Mouse (Mus musculus): ENCODE measurements at regions not wholly inside any gene's neighbourhood (a gene's known extent, or its start where the extent isn't known, plus 50 kb on each side); places are given as distances from the start of the nearest gene placed in this dataset.

DNA sequence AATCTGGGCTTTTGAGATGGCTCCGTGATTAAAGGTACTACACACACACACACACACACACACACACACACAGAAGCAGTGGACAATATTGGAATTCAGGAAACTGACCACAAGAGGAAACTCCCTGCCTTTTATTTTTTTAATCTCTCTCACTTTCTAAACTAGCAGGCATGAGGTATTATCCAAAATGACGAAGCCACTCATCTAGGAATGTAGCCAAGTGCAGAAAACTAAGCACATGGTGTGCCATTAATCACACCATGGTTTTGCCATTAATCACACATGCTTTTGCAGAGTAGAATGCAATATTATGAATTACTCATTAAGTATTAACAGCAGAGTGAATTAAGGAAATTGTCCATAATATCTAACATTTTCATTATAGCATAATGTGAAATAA lies 232.8 kb downstream of the Cenpc1 start:
- WGBS: 93% methylated on average over 2 of the region's 2 CpGs
- Histone ChIP-seq H3K27me3 (ENCODE audit: control insufficient read depth, insufficient read depth, low read length) (no peaks in the 10 kb centered on the region), H3K36me3 (ENCODE audit: control insufficient read depth, insufficient read depth, low read length) (no peaks in the 10 kb centered on the region), H3K27ac (ENCODE audit: control insufficient read depth, insufficient read depth, low read length) (no peak overlapping the region), H3K4me1 (replicated peaks; ENCODE audit: control insufficient read depth, insufficient read depth, low read length) (no peaks in the 10 kb centered on the region), H3K4me3 (ENCODE audit: control insufficient read depth, insufficient read depth, low read length) (no peak overlapping the region)
- TF ChIP-seq CTCF (IDR thresholded peaks at IDR 0.05; ENCODE audit: borderline replicate concordance, control insufficient read depth, extremely low read depth, insufficient read depth, low read length, poor library complexity) (no peak), POLR2A (IDR thresholded peaks at IDR 0.05; ENCODE audit: control insufficient read depth, extremely low read depth, insufficient read depth, low read length, poor library complexity) (no peak)
- DNase-seq: no peak

DNA sequence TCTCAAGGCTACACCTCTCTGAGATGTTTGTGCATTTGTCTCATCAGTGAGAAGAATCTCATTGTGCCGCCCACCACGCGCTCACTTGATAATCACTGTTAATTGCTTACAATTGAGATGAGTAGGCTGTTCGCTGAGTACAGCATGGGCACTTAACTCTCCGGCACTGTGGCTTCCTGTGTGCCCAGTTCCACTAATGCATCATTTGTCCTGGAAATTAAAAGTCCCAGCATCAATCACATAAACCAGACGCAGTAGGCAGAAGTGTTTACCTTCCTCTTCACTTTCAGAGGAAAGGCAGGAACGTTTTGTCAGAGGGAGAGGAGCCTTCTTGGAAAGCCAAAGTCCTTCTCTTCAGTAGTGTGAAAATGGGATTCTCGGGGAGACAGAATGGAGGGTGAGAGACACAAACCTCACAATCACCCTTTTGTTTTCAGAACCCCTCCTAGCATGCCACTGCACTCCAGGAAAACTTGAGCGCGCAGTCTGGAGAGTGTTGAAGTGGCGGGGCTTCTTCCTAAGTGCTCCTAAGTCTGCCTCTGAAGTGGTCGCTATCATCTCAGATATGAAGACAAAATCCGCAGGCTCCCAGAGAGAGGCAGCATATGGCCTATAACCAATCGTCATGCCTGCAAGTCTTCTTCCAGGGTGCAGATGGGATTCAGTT lies 269.7 kb downstream of the Cenpc1 start:
- H3K36me3 ChIP-seq (ENCODE audit: control insufficient read depth, insufficient read depth, low read length): no peaks in the 10 kb centered on the region
- no peak overlapping the region for H3K4me3 ChIP-seq (ENCODE audit: control insufficient read depth, insufficient read depth, low read length)
- no peaks in the 10 kb centered on the region for H3K27me3 ChIP-seq (ENCODE audit: control insufficient read depth, insufficient read depth, low read length)
- no peak for DNase-seq
- H3K27ac ChIP-seq (ENCODE audit: control insufficient read depth, insufficient read depth, low read length): no peak overlapping the region
- TF ChIP-seq CTCF (IDR thresholded peaks at IDR 0.05; ENCODE audit: borderline replicate concordance, control insufficient read depth, extremely low read depth, insufficient read depth, low read length, poor library complexity) (no peak), POLR2A (IDR thresholded peaks at IDR 0.05; ENCODE audit: control insufficient read depth, extremely low read depth, insufficient read depth, low read length, poor library complexity) (no peak)
- WGBS: 89% methylated on average over 14 of the region's 14 CpGs
- H3K4me1 ChIP-seq (replicated peaks; ENCODE audit: control insufficient read depth, insufficient read depth, low read length): no peaks in the 10 kb centered on the region

DNA sequence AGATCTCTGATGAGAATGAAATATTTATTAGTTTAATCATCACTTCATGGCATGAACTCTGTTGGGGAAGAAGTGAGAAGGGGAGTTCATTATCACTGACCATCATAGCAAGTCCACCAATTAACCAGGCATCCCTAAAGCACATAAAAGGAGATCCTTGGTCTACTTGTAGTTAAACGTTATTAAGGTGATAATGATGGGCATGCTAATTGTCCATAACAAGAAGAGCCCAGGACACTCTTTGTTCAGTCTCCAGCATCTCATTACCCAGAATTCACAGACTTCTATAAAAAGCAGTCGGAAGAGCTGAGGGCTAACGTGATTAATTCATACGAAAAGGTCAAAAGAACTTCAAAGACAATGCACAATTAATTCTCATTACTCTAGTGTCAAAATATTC lies 272.2 kb downstream of the Cenpc1 start:
- no peak for DNase-seq
- TF ChIP-seq POLR2A (IDR thresholded peaks at IDR 0.05; ENCODE audit: control insufficient read depth, extremely low read depth, insufficient read depth, low read length, poor library complexity) (no peak), CTCF (IDR thresholded peaks at IDR 0.05; ENCODE audit: borderline replicate concordance, control insufficient read depth, extremely low read depth, insufficient read depth, low read length, poor library complexity) (no peak)
- Histone ChIP-seq H3K36me3 (ENCODE audit: control insufficient read depth, insufficient read depth, low read length) (no peaks in the 10 kb centered on the region), H3K4me3 (ENCODE audit: control insufficient read depth, insufficient read depth, low read length) (no peak overlapping the region), H3K27me3 (ENCODE audit: control insufficient read depth, insufficient read depth, low read length) (no peaks in the 10 kb centered on the region), H3K27ac (ENCODE audit: control insufficient read depth, insufficient read depth, low read length) (no peak overlapping the region), H3K4me1 (replicated peaks; ENCODE audit: control insufficient read depth, insufficient read depth, low read length) (no peaks in the 10 kb centered on the region)
- WGBS: 91% methylated on average over 4 of the region's 4 CpGs

DNA sequence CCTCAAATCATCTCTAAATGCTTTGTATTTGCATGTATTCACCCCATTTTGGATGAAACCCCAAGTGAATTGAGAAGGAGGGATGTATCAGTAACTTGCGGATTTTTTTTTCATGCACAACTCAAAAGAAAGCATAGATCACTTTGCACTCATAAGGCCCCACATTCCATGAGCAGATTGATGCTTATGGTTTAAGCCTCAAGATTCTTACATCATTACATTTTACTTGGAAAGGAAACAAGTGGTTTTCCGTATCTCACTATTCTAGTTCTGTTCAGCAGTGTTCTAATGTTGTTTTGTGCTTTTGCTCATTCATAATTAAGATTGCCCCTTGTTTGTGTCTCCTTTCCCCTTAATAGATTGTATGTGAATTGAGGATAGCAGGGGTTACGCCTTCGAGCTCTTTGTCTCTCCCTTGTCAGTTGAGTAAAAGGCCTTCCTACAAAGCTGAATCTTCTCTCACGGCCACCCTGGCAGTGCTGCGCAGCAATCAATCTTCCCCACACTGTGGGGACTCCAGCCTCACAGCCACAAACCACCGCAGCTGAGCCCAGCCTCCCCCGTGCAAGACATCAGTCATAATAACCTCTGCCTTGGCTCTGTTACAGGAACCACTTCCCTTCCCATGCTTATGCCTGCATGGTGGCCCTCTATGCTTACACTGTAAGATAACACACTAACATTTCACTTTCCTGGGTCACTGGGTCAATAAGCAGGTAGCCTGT lies 284.5 kb downstream of the Cenpc1 start:
- Histone ChIP-seq H3K4me3 (ENCODE audit: control insufficient read depth, insufficient read depth, low read length) (no peak overlapping the region), H3K27me3 (ENCODE audit: control insufficient read depth, insufficient read depth, low read length) (no peaks in the 10 kb centered on the region), H3K27ac (ENCODE audit: control insufficient read depth, insufficient read depth, low read length) (no peak overlapping the region), H3K36me3 (ENCODE audit: control insufficient read depth, insufficient read depth, low read length) (no peaks in the 10 kb centered on the region), H3K4me1 (replicated peaks; ENCODE audit: control insufficient read depth, insufficient read depth, low read length) (no peaks in the 10 kb centered on the region)
- no peak for TF ChIP-seq POLR2A (IDR thresholded peaks at IDR 0.05; ENCODE audit: control insufficient read depth, extremely low read depth, insufficient read depth, low read length, poor library complexity)
- no peak for TF ChIP-seq CTCF (IDR thresholded peaks at IDR 0.05; ENCODE audit: borderline replicate concordance, control insufficient read depth, extremely low read depth, insufficient read depth, low read length, poor library complexity)
- DNase-seq: no peak
- 21% methylated on average over 8 of the region's 8 CpGs for WGBS

DNA sequence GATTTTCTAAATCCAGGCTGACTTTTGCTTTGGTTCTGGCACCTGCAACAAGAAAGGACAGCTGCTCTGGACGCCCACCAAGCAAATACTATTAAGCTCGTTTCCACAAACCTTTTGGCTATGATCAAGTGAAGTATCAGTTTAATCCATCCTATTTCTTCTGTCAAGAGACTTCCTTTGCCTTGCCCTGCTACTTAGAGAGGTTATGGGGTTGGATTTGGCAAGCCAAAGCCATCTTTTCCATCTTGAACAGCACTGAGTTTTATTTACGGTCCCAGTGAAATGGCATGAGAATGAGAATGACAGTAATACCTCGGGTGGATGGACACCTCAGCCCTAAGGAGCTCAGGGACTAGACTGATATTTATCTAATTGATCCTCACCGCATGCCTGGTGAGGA lies 285.4 kb downstream of the Cenpc1 start:
- no peak overlapping the region for H3K4me3 ChIP-seq (ENCODE audit: control insufficient read depth, insufficient read depth, low read length)
- no peaks in the 10 kb centered on the region for H3K27me3 ChIP-seq (ENCODE audit: control insufficient read depth, insufficient read depth, low read length)
- no peak for DNase-seq
- TF ChIP-seq CTCF (IDR thresholded peaks at IDR 0.05; ENCODE audit: borderline replicate concordance, control insufficient read depth, extremely low read depth, insufficient read depth, low read length, poor library complexity) (no peak), POLR2A (IDR thresholded peaks at IDR 0.05; ENCODE audit: control insufficient read depth, extremely low read depth, insufficient read depth, low read length, poor library complexity) (no peak)
- H3K36me3 ChIP-seq (ENCODE audit: control insufficient read depth, insufficient read depth, low read length): no peaks in the 10 kb centered on the region
- WGBS: 70% methylated on average over 5 of the region's 5 CpGs
- H3K4me1 ChIP-seq (replicated peaks; ENCODE audit: control insufficient read depth, insufficient read depth, low read length): no peaks in the 10 kb centered on the region
- no peak overlapping the region for H3K27ac ChIP-seq (ENCODE audit: control insufficient read depth, insufficient read depth, low read length)

DNA sequence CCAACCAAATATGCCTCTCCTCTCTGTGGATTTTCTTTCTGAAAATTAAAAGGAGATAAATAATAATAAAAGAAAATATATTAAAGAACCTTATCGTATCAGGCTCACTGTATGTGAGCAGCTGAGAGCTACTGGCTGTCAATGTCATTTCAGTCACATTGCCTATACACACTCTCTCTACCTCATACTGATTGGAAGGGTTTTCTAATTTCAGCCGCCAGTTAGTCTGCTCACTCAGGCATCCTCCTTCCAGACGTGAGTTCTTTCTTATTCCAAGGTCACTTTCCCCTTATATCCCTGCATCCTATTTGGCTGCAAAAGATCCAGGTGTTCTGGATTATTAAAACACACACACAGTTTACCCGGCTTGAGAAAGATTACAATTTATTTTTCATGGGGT lies 286.2 kb downstream of the Cenpc1 start:
- no peaks in the 10 kb centered on the region for H3K27me3 ChIP-seq (ENCODE audit: control insufficient read depth, insufficient read depth, low read length)
- H3K36me3 ChIP-seq (ENCODE audit: control insufficient read depth, insufficient read depth, low read length): no peaks in the 10 kb centered on the region
- no peak overlapping the region for H3K27ac ChIP-seq (ENCODE audit: control insufficient read depth, insufficient read depth, low read length)
- TF ChIP-seq POLR2A (IDR thresholded peaks at IDR 0.05; ENCODE audit: control insufficient read depth, extremely low read depth, insufficient read depth, low read length, poor library complexity): no peak
- TF ChIP-seq CTCF (IDR thresholded peaks at IDR 0.05; ENCODE audit: borderline replicate concordance, control insufficient read depth, extremely low read depth, insufficient read depth, low read length, poor library complexity): no peak
- no peak overlapping the region for H3K4me3 ChIP-seq (ENCODE audit: control insufficient read depth, insufficient read depth, low read length)
- 93% methylated on average over 4 of the region's 4 CpGs for WGBS
- DNase-seq: no peak
- no peaks in the 10 kb centered on the region for H3K4me1 ChIP-seq (replicated peaks; ENCODE audit: control insufficient read depth, insufficient read depth, low read length)
